ENCODE assay signal across 7 mouse cellular contexts in genomic region chr10:30199916-30200826, GRCm38 (mm10). TPM values are rescaled to one million over a fixed set of nuclear protein-coding genes. Genes with fewer than 3 reads are reported as not detected.
A peak's percentile ranks its signal among the peaks of the same experiment; 100 is the strongest.
DNase-seq lines count a peak whose midpoint lies in the region; ATAC-seq and TF ChIP-seq lines count a peak whose summit lies in the region.

Gene Cenpw, minus strand, starts transcription at chr10:30200560.

- peak; percentile 99 for ATAC-seq in embryonic facial prominence, embryonic 12.5 days (ENCODE audit: insufficient number of reproducible peaks, insufficient read depth, low FRiP score, low TSS enrichment)
- ATAC-seq in limb, embryonic 12.5 days (ENCODE audit: insufficient number of reproducible peaks, insufficient read depth, low FRiP score, low TSS enrichment, low read depth), result peak; percentile 100
- ATAC-seq in midbrain, embryonic 15.5 days (replicated peaks), result peak; percentile 100

- peak within 1 kb of the TSS; percentile 75 for H3K4me2 ChIP-seq in embryonic facial prominence, embryonic 12.5 days (replicated peaks)
- H3K4me2 ChIP-seq in limb, embryonic 12.5 days, result peak within 1 kb of the TSS; percentile 66
- H3K4me2 ChIP-seq in midbrain, embryonic 15.5 days, result peak within 1 kb of the TSS; percentile 96

- H3K4me1 ChIP-seq in embryonic facial prominence, embryonic 12.5 days, result peaks cover 9% of the 10 kb centered on the region
- H3K4me1 ChIP-seq in kidney, adult 2 months (ENCODE audit: control insufficient read depth, insufficient read depth, low read length), result no peaks in the 10 kb centered on the region
- H3K4me1 ChIP-seq in limb, embryonic 12.5 days (replicated peaks), result peaks cover 13% of the 10 kb centered on the region
- peaks cover 5% of the 10 kb centered on the region; the same call in 1 of the 2 replicates for H3K4me1 ChIP-seq in midbrain, embryonic 15.5 days
- no peaks in the 10 kb centered on the region; the same call in 1 of the 2 replicates for H3K4me1 ChIP-seq in spleen, adult 2 months (ENCODE audit: control insufficient read depth, insufficient read depth, insufficient read length)

- no peak for TF ChIP-seq POLR2A in kidney, adult 2 months (IDR thresholded peaks at IDR 0.05; ENCODE audit: low read depth, low read length)
- no peak for TF ChIP-seq POLR2A in spleen, adult 2 months (IDR thresholded peaks at IDR 0.05; ENCODE audit: low read depth, low read length)

- no peaks in the 10 kb centered on the region for H3K36me3 ChIP-seq in embryonic facial prominence, embryonic 12.5 days
- H3K36me3 ChIP-seq in kidney, adult 2 months (ENCODE audit: control insufficient read depth, insufficient read depth, low read length), result no peaks in the 10 kb centered on the region
- H3K36me3 ChIP-seq in limb, embryonic 12.5 days, result no peaks in the 10 kb centered on the region
- no peaks in the 10 kb centered on the region for H3K36me3 ChIP-seq in midbrain, embryonic 15.5 days (replicated peaks)
- H3K36me3 ChIP-seq in spleen, adult 2 months (ENCODE audit: control insufficient read depth, insufficient read depth, low read length), result no peaks in the 10 kb centered on the region

- peak within 1 kb of the TSS; percentile 41; the same call in 1 of the 2 replicates for H3K27ac ChIP-seq in embryonic facial prominence, embryonic 12.5 days
- no peak within 1 kb of the TSS for H3K27ac ChIP-seq in kidney, adult 2 months (ENCODE audit: insufficient read depth, low read depth, low read length)
- H3K27ac ChIP-seq in limb, embryonic 12.5 days, result peak within 1 kb of the TSS; percentile 74
- peak within 1 kb of the TSS; percentile 12; the same call in 1 of the 2 replicates for H3K27ac ChIP-seq in midbrain, embryonic 15.5 days
- peak within 1 kb of the TSS; percentile 18; the same call in 1 of the 2 replicates for H3K27ac ChIP-seq in spleen, adult 2 months (ENCODE audit: insufficient read depth, low read length)

- no peak for TF ChIP-seq CTCF in kidney, adult 2 months (conservative IDR thresholded peaks at IDR 0.05; ENCODE audit: insufficient read depth, insufficient read length, low read depth, low read length)
- no peak for TF ChIP-seq CTCF in spleen, adult 2 months (IDR thresholded peaks at IDR 0.05; ENCODE audit: extremely low read depth, insufficient read depth, insufficient read length, insufficient replicate concordance)

- no peaks in the 10 kb centered on the region for H3K9me3 ChIP-seq in embryonic facial prominence, embryonic 12.5 days
- no peaks in the 10 kb centered on the region for H3K9me3 ChIP-seq in limb, embryonic 12.5 days
- H3K9me3 ChIP-seq in midbrain, embryonic 15.5 days, result no peaks in the 10 kb centered on the region

- DNase-seq in adrenal gland, postnatal 25 days, result peak; percentile 88
- peak; percentile 81 to 82 for DNase-seq in heart, adult 18-20 months
- peak; percentile 83 for DNase-seq in kidney, adult 2 months
- peak; percentile 79 to 81 for DNase-seq in spleen, adult 2 months (ENCODE audit: low read depth in 1 of 2, low spot score in 2 of 2)

- peak within 1 kb of the TSS; percentile 92 for H3K4me3 ChIP-seq in embryonic facial prominence, embryonic 12.5 days
- peak within 1 kb of the TSS; percentile 56 for H3K4me3 ChIP-seq in kidney, adult 2 months (ENCODE audit: insufficient read depth, low read depth, low read length)
- peak within 1 kb of the TSS; percentile 86 for H3K4me3 ChIP-seq in limb, embryonic 12.5 days (replicated peaks)
- H3K4me3 ChIP-seq in midbrain, embryonic 15.5 days, result peak within 1 kb of the TSS; percentile 90
- H3K4me3 ChIP-seq in spleen, adult 2 months (ENCODE audit: extremely low read depth, insufficient read depth, insufficient read length), result peak within 1 kb of the TSS; percentile 82

- no peaks in the 10 kb centered on the region for H3K27me3 ChIP-seq in embryonic facial prominence, embryonic 12.5 days
- H3K27me3 ChIP-seq in kidney, adult 2 months (replicated peaks; ENCODE audit: control insufficient read depth, insufficient read depth, low read length), result no peaks in the 10 kb centered on the region
- H3K27me3 ChIP-seq in limb, embryonic 12.5 days, result no peaks in the 10 kb centered on the region
- H3K27me3 ChIP-seq in midbrain, embryonic 15.5 days (replicated peaks), result no peaks in the 10 kb centered on the region
- H3K27me3 ChIP-seq in spleen, adult 2 months (ENCODE audit: control insufficient read depth, insufficient read depth, low read length), result no peaks in the 10 kb centered on the region

- H3K9ac ChIP-seq in embryonic facial prominence, embryonic 12.5 days, result peak within 1 kb of the TSS; percentile 81
- peak within 1 kb of the TSS; percentile 81 for H3K9ac ChIP-seq in limb, embryonic 12.5 days (replicated peaks)
- H3K9ac ChIP-seq in midbrain, embryonic 15.5 days, result peak within 1 kb of the TSS; percentile 59

- WGBS in embryonic facial prominence, embryonic 12.5 days, result 1% methylated on average over 55 of the region's 55 CpGs
- WGBS in kidney, adult 2 months, result 1% methylated on average over 55 of the region's 55 CpGs
- WGBS in limb, embryonic 12.5 days, result 2% methylated on average over 55 of the region's 55 CpGs
- WGBS in midbrain, embryonic 15.5 days, result under 1% methylated on average over 55 of the region's 55 CpGs
- WGBS in spleen, adult 2 months, result under 1% methylated on average over 55 of the region's 55 CpGs

RNA-seq across cellular contexts. Expression of gene Cenpw, which starts in this region (rescaled TPM):
- total RNA-seq in adrenal gland, postnatal 25 days (2021), result 2.5 and 3.8 TPM in 2 replicates
- polyA plus RNA-seq in embryonic facial prominence, embryonic 12.5 days (2016; fragmentation: Nextera tagmentation; extraction: Ambion mirVana), result 45.0 and 45.1 TPM in 2 replicates
- total RNA-seq in heart, adult 18-20 months (2021), result under 1 TPM; 0.50 to 0.54 TPM
- polyA plus RNA-seq in kidney, adult 2 months (2012; rRNA removed), result 0.43 and 0.56 TPM in 2 replicates
- polyA plus RNA-seq in limb, embryonic 12.5 days (2016; fragmentation: Nextera tagmentation; extraction: Ambion mirVana), result 52.3 and 57.6 TPM in 2 replicates
- polyA plus RNA-seq in midbrain, embryonic 15.5 days (2015; fragmentation: Nextera tagmentation; extraction: Ambion mirVana), result 16.0 and 16.9 TPM in 2 replicates
- 1.4 and 1.5 TPM in 2 replicates for polyA plus RNA-seq in spleen, adult 2 months (2012; rRNA removed)

Comparison
In these comparisons a context has a peak if more than half of its experiments do, and no peak if none do; other contexts are left out.
1. Peak in DNase-seq in heart, adult 18-20 months; RNA of the gene not detected or under 1 TPM.
2. Peak in DNase-seq and H3K4me3 ChIP-seq in kidney, adult 2 months; RNA of the gene not detected or under 1 TPM.